Mouse (Mus musculus) small intestine, adult 2 months (tissue): Measurements from ENCODE around the gene Tns1. TPM values are rescaled to one million over a fixed set of nuclear protein-coding genes. Genes with fewer than 3 reads are reported as not detected.

Source experiments
- H3K27ac ChIP-seq: fragments of 200-500 bp; 2 replicates; pipeline ENCODE4 v1.5.1; 2012; ENCODE audit warnings: low read depth, low read length, control low read depth, inconsistent platforms; ENCODE audit not compliant: insufficient read depth
- H3K27me3 ChIP-seq: fragments of 200-500 bp; 2 replicates; pipeline ENCODE4 v1.6.1; 2012; ENCODE audit warnings: mild to moderate bottlenecking, moderate library complexity, low read length, inconsistent platforms; ENCODE audit not compliant: control insufficient read depth, insufficient read depth
- H3K36me3 ChIP-seq: fragments of 200-500 bp; 2 replicates; pipeline ENCODE4 v1.6.1; 2012; ENCODE audit warnings: mild to moderate bottlenecking, low read length, control low read depth, inconsistent platforms; ENCODE audit not compliant: control insufficient read depth, insufficient read depth
- H3K4me1 ChIP-seq: fragments of 200-500 bp; 2 replicates; pipeline ENCODE4 v1.6.1; 2012; ENCODE audit warnings: low read length, inconsistent platforms, mixed read lengths; ENCODE audit not compliant: control insufficient read depth, insufficient read depth, insufficient read length
- H3K4me3 ChIP-seq: fragments of 200-500 bp; 2 replicates; pipeline ENCODE4 v1.5.1; 2012; ENCODE audit warnings: low read depth, mild to moderate bottlenecking, control low read depth, inconsistent platforms, low read length, moderate library complexity
- CTCF ChIP-seq: fragments of 200-500 bp; IDR thresholded peaks from 2 replicates; pipeline ENCODE4 v1.5.1; 2012; ENCODE audit warnings: low read depth, mild to moderate bottlenecking, control low read depth, inconsistent platforms, low read length, moderate library complexity, mixed read lengths; ENCODE audit not compliant: insufficient replicate concordance, insufficient read length; ENCODE audit errors: extremely low read depth
- POLR2A ChIP-seq: fragments of 200-500 bp; IDR thresholded peaks from 2 replicates; pipeline ENCODE4 v1.6.1; 2012; ENCODE audit warnings: low read depth, mild to moderate bottlenecking, control low read depth, inconsistent platforms, low read length, moderate library complexity
- WGBS: fragments of 180-500 bp; shearing (Covaris S2); methylation state at CpG from one replicate; pipeline ENCODE4 v1.1.7; 2018; 5-methylcytosine and 5-hydroxymethylcytosine counted together
- polyA plus RNA-seq: library from polyadenylated mRNA; depleted of rRNA; stranded (reverse); fragments of >200 nt; gene quantifications from 2 replicates; pipeline ENCODE4 v1.2.3, GENCODE M21; 2012

The Tns1 gene
- polyA plus RNA-seq, 1 experiment, result 79.6 TPM

DNA sequence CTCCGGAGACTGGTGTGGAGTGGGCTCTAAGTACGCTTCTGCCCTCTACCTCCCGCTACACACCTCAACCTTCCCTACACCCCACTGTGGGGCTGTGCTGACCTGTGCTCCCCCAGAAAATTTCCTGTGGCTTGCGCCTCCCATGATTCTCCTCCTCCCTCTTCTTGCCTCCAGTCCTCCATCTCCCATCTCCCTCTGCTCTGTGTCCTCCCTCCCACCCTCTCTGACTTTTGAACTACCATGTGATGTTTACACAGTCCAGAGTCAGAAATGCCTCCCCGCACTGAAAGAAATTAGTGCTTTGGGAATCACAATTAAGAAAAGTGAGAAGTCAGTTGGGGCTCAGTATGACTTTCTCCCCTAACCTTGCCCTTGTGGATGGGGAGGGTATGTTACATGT is 64.7 kb downstream of the Tns1 start:
- 81% methylated on average over 5 of the region's 5 CpGs for WGBS
- TF ChIP-seq POLR2A, result no peak
- no peak for TF ChIP-seq CTCF
- no peaks in the 10 kb centered on the region for H3K4me1 ChIP-seq
- H3K4me3 ChIP-seq, result no peak overlapping the region
- no peaks in the 10 kb centered on the region for H3K27me3 ChIP-seq
- H3K36me3 ChIP-seq, result no peaks in the 10 kb centered on the region
- no peak overlapping the region for H3K27ac ChIP-seq

DNA sequence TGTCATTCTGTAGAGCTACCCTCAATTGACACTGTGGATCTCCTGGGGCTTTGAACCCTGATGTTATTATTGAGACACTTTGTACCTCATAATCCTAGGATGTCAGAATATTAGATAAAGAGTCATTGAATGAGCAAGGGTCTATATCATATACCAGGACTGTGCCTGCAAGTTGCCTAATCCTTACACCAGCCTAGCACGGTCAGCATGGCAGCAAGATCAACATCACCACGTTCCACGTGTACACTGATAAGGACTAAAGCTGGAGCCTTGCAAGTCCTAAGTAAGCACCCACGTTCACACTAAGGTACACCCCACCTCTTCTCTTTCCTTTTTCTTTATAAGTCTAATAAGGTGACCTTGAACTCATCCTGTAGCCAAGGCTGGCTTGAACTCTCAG is 65.5 kb downstream of the Tns1 start:
- no peak overlapping the region for H3K27ac ChIP-seq
- no peak for TF ChIP-seq POLR2A
- TF ChIP-seq CTCF, result no peak
- H3K4me3 ChIP-seq, result no peak overlapping the region
- 39% methylated on average over 4 of the region's 4 CpGs for WGBS
- H3K27me3 ChIP-seq, result no peaks in the 10 kb centered on the region
- H3K4me1 ChIP-seq, result no peaks in the 10 kb centered on the region
- H3K36me3 ChIP-seq, result no peaks in the 10 kb centered on the region

DNA sequence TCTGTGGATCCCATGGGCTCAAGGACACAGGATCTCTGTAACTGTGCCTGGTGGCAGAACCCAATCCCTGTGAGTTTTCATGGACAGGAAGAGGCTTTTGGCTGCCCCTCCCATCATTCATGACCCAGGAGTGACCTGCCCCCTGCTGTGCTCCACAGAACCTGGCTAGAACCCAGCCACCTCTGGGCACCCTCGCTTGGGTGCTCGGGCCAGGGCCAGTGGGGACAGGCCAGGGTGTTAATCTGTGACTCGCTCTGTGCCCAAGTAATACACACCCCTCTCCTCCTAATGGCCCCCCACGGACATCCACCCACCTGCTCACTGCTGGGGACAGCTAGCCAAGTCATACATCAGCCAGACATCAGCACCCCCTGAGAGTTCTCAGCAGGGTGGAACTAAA is 65.9 kb downstream of the Tns1 start:
- 70% methylated on average over 4 of the region's 4 CpGs for WGBS
- H3K4me1 ChIP-seq, result no peaks in the 10 kb centered on the region

DNA sequence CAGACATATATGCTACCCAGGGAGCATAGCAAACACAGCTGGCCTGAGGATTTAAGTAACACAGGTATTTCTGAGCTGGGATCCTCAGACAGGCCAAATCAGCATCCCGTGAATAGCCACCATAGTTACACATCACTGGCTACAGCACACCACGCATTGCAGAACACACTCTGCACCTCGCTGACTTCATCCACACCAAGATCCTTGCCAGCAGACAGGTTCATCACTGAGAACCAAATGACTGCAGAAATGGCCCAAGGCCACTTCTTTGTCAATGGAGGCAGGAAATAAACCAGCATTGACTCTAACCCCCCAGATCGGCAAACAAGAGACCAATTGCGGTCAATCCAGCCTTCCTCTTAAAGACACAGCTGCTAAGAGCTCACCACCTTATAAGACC is 66.7 kb downstream of the Tns1 start:
- TF ChIP-seq POLR2A (no peak), CTCF (no peak)
- WGBS, result 79% methylated on average over 5 of the region's 5 CpGs
- Histone ChIP-seq H3K27ac (no peak overlapping the region), H3K27me3 (no peaks in the 10 kb centered on the region), H3K4me3 (no peak overlapping the region), H3K4me1 (no peaks in the 10 kb centered on the region), H3K36me3 (no peaks in the 10 kb centered on the region)

More for the DNA sequence above, 65.9 kb downstream of the Tns1 start:
- no peaks in the 10 kb centered on the region for H3K27me3 ChIP-seq
- no peak overlapping the region for H3K27ac ChIP-seq
- TF ChIP-seq POLR2A (no peak), CTCF (no peak)
- H3K4me3 ChIP-seq, result no peak overlapping the region
- no peaks in the 10 kb centered on the region for H3K36me3 ChIP-seq

GRCm38 (mm10) chr1:74055552-74055951 is 68.7 kb downstream of the Tns1 start:
- Histone ChIP-seq H3K27ac (no peak overlapping the region), H3K27me3 (no peaks in the 10 kb centered on the region)
- WGBS, result 72% methylated on average over 4 of the region's 4 CpGs

DNA sequence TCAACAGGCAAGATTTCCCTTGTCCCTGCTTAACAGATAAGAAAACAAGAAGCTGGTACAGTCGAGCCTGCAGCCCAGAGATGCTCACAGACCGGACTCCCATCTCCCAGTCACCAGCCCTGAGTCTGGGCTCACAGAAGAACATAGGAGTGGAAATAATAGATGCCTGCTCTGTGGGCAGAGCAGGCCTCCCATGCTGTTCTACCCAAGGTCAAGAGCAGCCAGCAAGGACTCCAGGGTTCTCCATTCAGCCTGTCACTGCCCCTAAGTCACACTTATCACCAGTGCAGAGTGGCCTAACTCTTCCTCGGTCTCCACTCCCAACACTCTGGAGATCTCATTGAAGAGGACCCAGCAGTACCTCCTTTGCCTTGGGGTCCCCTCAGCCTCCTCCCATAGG is 69.8 kb downstream of the Tns1 start:
- Histone ChIP-seq H3K4me1 (no peaks in the 10 kb centered on the region), H3K27me3 (no peaks in the 10 kb centered on the region), H3K4me3 (no peak overlapping the region), H3K27ac (peak overlapping the region; percentile 15; the same call in 1 of the 2 replicates), H3K36me3 (no peaks in the 10 kb centered on the region)
- 65% methylated on average over 3 of the region's 3 CpGs for WGBS
- TF ChIP-seq CTCF (no peak), POLR2A (no peak)

More at GRCm38 (mm10) chr1:74055552-74055951, 68.7 kb downstream of the Tns1 start:
- no peaks in the 10 kb centered on the region for H3K36me3 ChIP-seq
- H3K4me3 ChIP-seq, result no peak overlapping the region
- TF ChIP-seq CTCF (no peak), POLR2A (no peak)
- H3K4me1 ChIP-seq, result no peaks in the 10 kb centered on the region

DNA sequence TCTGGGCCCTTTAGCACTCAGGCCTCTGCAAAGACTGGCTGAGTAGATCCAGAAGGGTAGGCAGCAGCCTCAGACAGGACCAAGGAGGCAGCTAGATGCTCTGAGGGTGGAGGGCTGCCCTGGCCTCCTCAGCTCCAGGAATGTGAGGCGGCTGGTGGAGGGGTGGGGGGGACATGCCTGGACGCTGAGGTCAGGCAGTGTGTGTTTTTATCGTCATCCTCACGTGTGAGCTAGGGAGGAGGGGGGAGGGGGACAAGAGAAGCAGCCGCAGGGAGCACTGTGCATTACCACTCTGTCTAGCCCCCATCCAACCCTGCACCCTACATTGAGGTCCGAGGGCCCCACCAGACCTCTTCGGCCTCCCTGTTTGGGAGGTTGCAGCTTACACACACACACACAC is 70.2 kb downstream of the Tns1 start:
- Histone ChIP-seq H3K4me1 (no peaks in the 10 kb centered on the region), H3K27me3 (no peaks in the 10 kb centered on the region), H3K4me3 (no peak overlapping the region), H3K36me3 (no peaks in the 10 kb centered on the region), H3K27ac (peak overlapping the region; percentile 15; the same call in 1 of the 2 replicates)
- TF ChIP-seq CTCF, result no peak
- 29% methylated on average over 7 of the region's 7 CpGs for WGBS

DNA sequence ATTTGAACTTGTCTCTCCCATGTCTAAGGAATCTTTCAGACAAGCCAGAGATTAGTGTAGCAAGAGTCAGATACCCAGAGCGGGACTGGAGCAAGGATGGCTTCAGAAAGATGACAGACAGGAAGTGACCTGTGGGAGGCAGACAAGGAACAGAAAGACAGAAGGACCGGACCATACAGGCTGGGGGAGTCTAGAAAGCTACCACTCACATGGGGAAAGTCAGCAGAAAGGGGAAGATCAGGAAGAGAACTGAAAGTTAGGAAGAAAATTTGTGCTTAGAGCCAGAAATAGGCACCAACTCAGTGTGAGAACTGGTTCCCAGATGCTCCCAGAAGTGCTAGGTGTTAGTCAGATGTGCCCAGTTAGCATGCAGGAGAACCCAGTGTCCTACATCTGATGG is 71.2 kb downstream of the Tns1 start:
- no peaks in the 10 kb centered on the region for H3K27me3 ChIP-seq
- H3K4me1 ChIP-seq, result no peaks in the 10 kb centered on the region
- 64% methylated on average over 2 of the region's 2 CpGs for WGBS
- H3K4me3 ChIP-seq, result no peak overlapping the region
- H3K36me3 ChIP-seq, result no peaks in the 10 kb centered on the region
- 0 out of 2 replicates have a peak overlapping the region, but pooled peaks have one; percentile 1 for H3K27ac ChIP-seq
- TF ChIP-seq POLR2A (no peak), CTCF (no peak)
